Mouse (Mus musculus): Measurements from ENCODE around the gene Cldn34c1. TPM values are rescaled to one million over a fixed set of nuclear protein-coding genes. Genes with fewer than 3 reads are reported as not detected.
"Not testable (repeated sequence)": the region's sequence is repeated elsewhere in the genome, so short reads cannot be mapped to it uniquely, and the experiment has no call there.

Gene Cldn34c1
- 13.2 and 14.5 TPM in 2 replicates for polyA plus RNA-seq (2014; fragmentation: Nextera tagmentation; extraction: Ambion mirVana)

DNA sequence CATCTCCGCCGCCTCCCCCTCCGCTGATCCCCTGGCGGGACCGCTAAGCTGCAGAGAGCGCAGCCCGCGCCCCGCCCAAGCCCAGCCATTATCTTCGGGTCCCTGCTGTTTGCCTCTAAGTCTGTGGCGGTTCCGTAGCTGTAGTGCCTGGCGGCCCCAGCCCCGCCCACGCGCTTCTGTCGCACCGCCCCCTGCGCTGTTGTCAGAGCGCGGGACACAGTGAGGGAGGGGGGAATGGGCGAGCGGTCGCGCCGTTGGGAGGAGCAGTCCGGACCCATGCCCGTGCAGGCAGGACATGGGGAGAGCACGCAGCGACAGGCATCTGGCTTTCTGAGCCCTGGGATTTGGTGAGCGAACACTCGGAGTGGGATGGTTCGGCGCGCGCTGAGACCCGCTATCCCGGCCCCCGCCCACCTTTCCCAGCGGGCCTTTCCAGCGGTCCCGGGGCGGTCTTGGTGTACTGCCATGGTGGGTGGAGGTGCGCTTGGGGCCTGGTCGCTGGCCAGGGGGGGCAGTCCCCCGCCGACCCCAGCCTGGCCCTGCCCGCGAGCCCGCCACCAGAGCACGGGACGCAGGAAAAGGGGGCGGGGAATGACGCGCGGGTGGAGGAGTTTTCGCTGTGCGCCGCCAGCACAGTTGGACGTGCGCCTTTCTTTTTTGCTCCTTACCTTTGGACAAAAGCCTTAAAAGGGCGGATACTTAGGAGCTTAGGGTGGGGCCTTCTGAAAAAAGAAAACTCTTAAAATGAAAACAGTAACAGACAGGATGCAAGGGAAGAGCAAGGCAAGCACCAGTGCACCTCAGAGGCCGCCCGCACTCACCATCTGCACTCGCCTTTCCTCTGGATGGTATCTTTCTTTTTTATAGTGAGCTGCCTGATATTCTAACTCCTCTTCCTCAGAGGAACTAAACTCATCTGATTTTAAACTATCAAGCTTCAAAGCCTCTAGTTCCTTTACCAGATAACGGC is at the start of gene Cldn34c1:
TSS of gene Cldn34c1 (plus strand) at position 205 of the 970 bp plus-strand sequence.
- Histone ChIP-seq H3K9me3 (ENCODE audit: low read depth, low read length) (no peaks in the 10 kb centered on the region), H3K4me2 (peak within 1 kb of the TSS; percentile 47), H3K27ac (ENCODE audit: low read depth) (peak within 1 kb of the TSS; percentile 90), H3K4me3 (ENCODE audit: low read depth, low read length) (peak within 1 kb of the TSS; percentile 48), H3K27me3 (ENCODE audit: insufficient read depth, low read length) (no peaks in the 10 kb centered on the region), H3K9ac (peak within 1 kb of the TSS; percentile 56), H3K36me3 (ENCODE audit: insufficient read depth) (no peaks in the 10 kb centered on the region), H3K4me1 (ENCODE audit: insufficient read depth) (no peaks in the 10 kb centered on the region)
- 5% methylated on average over 47 of the region's 66 CpGs for WGBS
- peak; percentile 86 for DNase-seq
- ATAC-seq (ENCODE audit: insufficient read depth): peak; percentile 99
- TF ChIP-seq CTCF (IDR thresholded peaks at IDR 0.05; ENCODE audit: low read depth): no peak

DNA sequence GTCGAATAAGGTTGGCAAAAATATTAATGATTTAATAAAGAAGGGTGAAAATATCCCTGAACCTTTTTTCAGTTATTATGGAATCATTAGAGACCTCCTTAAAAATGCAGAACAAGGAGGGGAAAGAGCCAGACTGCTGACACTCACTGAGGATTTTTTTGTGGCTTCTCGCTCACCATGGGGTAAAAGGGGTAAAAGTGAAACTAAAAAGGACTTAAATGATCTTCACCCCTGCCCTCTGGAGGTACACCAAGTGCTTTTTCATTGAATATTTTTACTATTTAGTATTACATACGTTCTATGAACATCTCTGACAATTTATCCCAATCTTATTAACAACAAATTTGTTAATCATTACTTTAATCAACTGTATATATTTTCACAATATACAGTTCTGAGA is 15.9 kb upstream of the Cldn34c1 start:
- H3K4me2 ChIP-seq: no peak overlapping the region
- no peak for TF ChIP-seq CTCF (IDR thresholded peaks at IDR 0.05; ENCODE audit: low read depth)
- H3K27ac ChIP-seq (ENCODE audit: low read depth): no peak overlapping the region
- no peaks in the 10 kb centered on the region for H3K9me3 ChIP-seq (ENCODE audit: low read depth, low read length)
- no peaks in the 10 kb centered on the region for H3K4me1 ChIP-seq (ENCODE audit: insufficient read depth)
- ATAC-seq (ENCODE audit: insufficient read depth) (no peak), DNase-seq (no peak)
- 78% methylated on average over 3 of the region's 3 CpGs for WGBS
- H3K4me3 ChIP-seq (ENCODE audit: low read depth, low read length): no peak overlapping the region
- H3K36me3 ChIP-seq (ENCODE audit: insufficient read depth): no peaks in the 10 kb centered on the region
- H3K27me3 ChIP-seq (ENCODE audit: insufficient read depth, low read length): no peaks in the 10 kb centered on the region
- no peak overlapping the region for H3K9ac ChIP-seq

GRCm38 (mm10) chrX:123102806-123103205 is 489 bp upstream of the Cldn34c1 start:
- H3K27ac ChIP-seq (ENCODE audit: low read depth): peak overlapping the region; percentile 90
- peak; percentile 51 for DNase-seq
- H3K4me2 ChIP-seq: peak overlapping the region; percentile 47
- H3K27me3 ChIP-seq (ENCODE audit: insufficient read depth, low read length); H3K9me3 ChIP-seq (ENCODE audit: low read depth, low read length); H3K4me1 ChIP-seq (ENCODE audit: insufficient read depth); ATAC-seq (ENCODE audit: insufficient read depth); H3K36me3 ChIP-seq (ENCODE audit: insufficient read depth): not testable (repeated sequence)
- 21% methylated on average over 5 of the region's 5 CpGs for WGBS
- H3K4me3 ChIP-seq (ENCODE audit: low read depth, low read length): peak overlapping the region; percentile 48
- H3K9ac ChIP-seq: peak overlapping the region; percentile 34; the same call in 1 of the 2 replicates

- not testable (repeated sequence) for H3K36me3 ChIP-seq (ENCODE audit: insufficient read depth); H3K9me3 ChIP-seq (ENCODE audit: low read depth, low read length); ATAC-seq (ENCODE audit: insufficient read depth); H3K4me1 ChIP-seq (ENCODE audit: insufficient read depth); H3K27me3 ChIP-seq (ENCODE audit: insufficient read depth, low read length); H3K27ac ChIP-seq (ENCODE audit: low read depth)
- Histone ChIP-seq H3K4me3 (ENCODE audit: low read depth, low read length) (peak overlapping the region; percentile 48), H3K4me2 (peak overlapping the region; percentile 47), H3K9ac (peak overlapping the region; percentile 56)
- DNase-seq: peak; percentile 42
- WGBS: 9% methylated on average over 7 of the region's 7 CpGs
Observed at GRCm38 (mm10) chrX:123104692-123105091, 1.4 kb downstream of the Cldn34c1 start.

GRCm38 (mm10) chrX:123222381-123222780 is 119.1 kb downstream of the Cldn34c1 start, which contains the start of gene Srsx:
Gene Srsx, minus strand, starts transcription at chrX:123222481.
- H3K4me3 ChIP-seq (ENCODE audit: low read depth, low read length); H3K9me3 ChIP-seq (ENCODE audit: low read depth, low read length); H3K9ac ChIP-seq; H3K27me3 ChIP-seq (ENCODE audit: insufficient read depth, low read length); H3K36me3 ChIP-seq (ENCODE audit: insufficient read depth); H3K4me2 ChIP-seq; H3K4me1 ChIP-seq (ENCODE audit: insufficient read depth); ATAC-seq (ENCODE audit: insufficient read depth); H3K27ac ChIP-seq (ENCODE audit: low read depth); DNase-seq: not testable (repeated sequence)
- no CpG with 5 or more reads among the region's 1 CpGs for WGBS

Other genes starting within 250 kb of the Cldn34c1 start
- gene Gm17521, start 73.8 kb upstream of the Cldn34c1 start, polyA plus RNA-seq (2014; fragmentation: Nextera tagmentation; extraction: Ambion mirVana): not detected in 2 replicates
- gene Srsx, start 119.0 kb downstream of the Cldn34c1 start, polyA plus RNA-seq (2014; fragmentation: Nextera tagmentation; extraction: Ambion mirVana): not detected in 2 replicates
- not detected in 2 replicates for gene Gm17577, start 143.4 kb downstream of the Cldn34c1 start, polyA plus RNA-seq (2014; fragmentation: Nextera tagmentation; extraction: Ambion mirVana)

Data from lung, embryonic 14.5 days (tissue).